Mouse (Mus musculus) CH12.LX (cell line): ENCODE measurements around the gene Cox6a1. TPM values are rescaled to one million over a fixed set of nuclear protein-coding genes. Genes with fewer than 3 reads are reported as not detected.
A peak's percentile ranks its signal among the peaks of the same experiment; 100 is the strongest.

ENCODE experiments used
- DNase-seq: peaks from one replicate; pipeline ENCODE4 v3.0.0-alpha.2; 2013; ENCODE audit errors: extremely low read depth
- H3K27ac ChIP-seq: 2 replicates; pipeline ENCODE4 v1.5.1; 2012; ENCODE audit warnings: low read depth, mild to moderate bottlenecking, control low read depth, moderate library complexity; ENCODE audit not compliant: insufficient read depth
- H3K27me3 ChIP-seq: replicated peaks from 2 replicates; pipeline ENCODE3; 2012; ENCODE audit warnings: inconsistent platforms
- H3K36me3 ChIP-seq, 2 experiments: replicated peaks in 1 of 2; 2 replicates each; pipeline versions ENCODE3 to v1.6.1; 2012; ENCODE audit warnings: inconsistent platforms in 1 of 2, low read length in 1 of 2, mild to moderate bottlenecking in 1 of 2, mixed read lengths in 1 of 2, moderate library complexity in 1 of 2; ENCODE audit not compliant: control insufficient read depth in 1 of 2, insufficient read depth in 1 of 2
- H3K4me1 ChIP-seq, 2 experiments: 2 replicates each; pipeline ENCODE4 v1.6.1; 2012; ENCODE audit warnings: inconsistent platforms in 1 of 2, moderate library complexity in 1 of 2; ENCODE audit not compliant: insufficient read depth in 2 of 2, control insufficient read depth in 1 of 2
- H3K4me2 ChIP-seq: 2 replicates; pipeline ENCODE4 v1.6.1; 2012; ENCODE audit warnings: low read depth, mild to moderate bottlenecking, control low read depth; ENCODE audit not compliant: poor library complexity, insufficient read depth, severe bottlenecking
- H3K4me3 ChIP-seq, 3 experiments: fragments of 150-350 bp in 1 of 3; sonication (generic) in 1 of 3; replicated peaks in 1 of 3; 2 replicates each; pipeline versions ENCODE3 to v1.5.1; 2011 to 2012; ENCODE audit warnings: low read depth in 2 of 3, low read length in 2 of 3, mild to moderate bottlenecking in 2 of 3, moderate library complexity in 2 of 3, control low read depth in 1 of 3, improper control_type of control experiment in 1 of 3, inconsistent platforms in 1 of 3, mixed read lengths in 1 of 3; ENCODE audit not compliant: poor library complexity in 1 of 3
- H3K79me2 ChIP-seq: replicated peaks from 2 replicates; pipeline ENCODE4 v1.6.1; 2012; ENCODE audit warnings: mild to moderate bottlenecking, moderate library complexity; ENCODE audit not compliant: control insufficient read depth, poor library complexity, insufficient read depth, severe bottlenecking; ENCODE audit errors: extremely low read depth
- H3K9ac ChIP-seq: 2 replicates; pipeline ENCODE4 v1.6.1; 2012; ENCODE audit warnings: low read depth, mild to moderate bottlenecking, control low read depth, moderate library complexity; ENCODE audit not compliant: insufficient read depth
- H3K9me3 ChIP-seq: replicated peaks from 2 replicates; pipeline ENCODE3; 2012; ENCODE audit warnings: low read length, inconsistent platforms, mixed read lengths
- BHLHE40 ChIP-seq: IDR thresholded peaks from 2 replicates; pipeline ENCODE4 v1.6.1; 2011; ENCODE audit warnings: mild to moderate bottlenecking, low read depth, low read length, improper control_type of control experiment
- CHD1 ChIP-seq: IDR thresholded peaks from 2 replicates; pipeline ENCODE4 v1.6.1; 2012; ENCODE audit warnings: low read depth, low read length, improper control_type of control experiment, inconsistent platforms
- CHD2 ChIP-seq: IDR thresholded peaks from 2 replicates; pipeline ENCODE4 v1.6.1; 2011; ENCODE audit warnings: low read length, improper control_type of control experiment
- CTCF ChIP-seq, 2 experiments: IDR thresholded peaks in 1 of 2; conservative IDR thresholded peaks in 1 of 2; 2 replicates each; pipeline ENCODE4 v1.5.1; 2011 to 2012; ENCODE audit warnings: low read depth in 2 of 2, low read length in 2 of 2, improper control_type of control experiment in 1 of 2, inconsistent platforms in 1 of 2, mild to moderate bottlenecking in 1 of 2, moderate library complexity in 1 of 2
- E2F4 ChIP-seq: IDR thresholded peaks from 2 replicates; pipeline ENCODE4 v1.6.1; 2011; ENCODE audit warnings: low read depth, low read length, improper control_type of control experiment; ENCODE audit not compliant: insufficient replicate concordance
- ELF1 ChIP-seq: IDR thresholded peaks from 2 replicates; pipeline ENCODE4 v1.6.1; 2014; ENCODE audit warnings: low read depth, mild to moderate bottlenecking, inconsistent platforms, low read length, improper control_type of control experiment
- EP300 ChIP-seq: IDR thresholded peaks from 2 replicates; pipeline ENCODE4 v1.6.1; 2011; ENCODE audit warnings: low read length, improper control_type of control experiment
- ETS1 ChIP-seq: conservative IDR thresholded peaks from 2 replicates; pipeline ENCODE4 v1.6.1; 2012; ENCODE audit warnings: low read depth, mild to moderate bottlenecking, inconsistent platforms, low read length, improper control_type of control experiment, moderate library complexity
- GABPA ChIP-seq: IDR thresholded peaks from 2 replicates; pipeline ENCODE4 v1.6.1; 2012; ENCODE audit warnings: low read depth, low read length, improper control_type of control experiment, inconsistent platforms; ENCODE audit not compliant: insufficient replicate concordance
- HCFC1 ChIP-seq: IDR thresholded peaks from 2 replicates; pipeline ENCODE4 v1.6.1; 2012; ENCODE audit warnings: low read depth, mild to moderate bottlenecking, inconsistent platforms, low read length, improper control_type of control experiment
- IRF4 ChIP-seq: IDR thresholded peaks from 2 replicates; pipeline ENCODE4 v1.6.1; 2014; ENCODE audit warnings: low read depth, mild to moderate bottlenecking, inconsistent platforms, low read length, improper control_type of control experiment
- JUN ChIP-seq: IDR thresholded peaks from 2 replicates; pipeline ENCODE4 v1.6.1; 2011; ENCODE audit warnings: low read depth, mild to moderate bottlenecking, low read length, improper control_type of control experiment, moderate library complexity; ENCODE audit not compliant: insufficient read depth
- JUND ChIP-seq: conservative IDR thresholded peaks from 2 replicates; pipeline ENCODE4 v1.6.1; 2011; ENCODE audit warnings: low read depth, low read length, improper control_type of control experiment
- KAT2A ChIP-seq: IDR thresholded peaks from 2 replicates; pipeline ENCODE4 v1.6.1; 2012; ENCODE audit warnings: low read length, improper control_type of control experiment, inconsistent platforms; ENCODE audit not compliant: insufficient replicate concordance
- MAFK ChIP-seq: IDR thresholded peaks from 2 replicates; pipeline ENCODE4 v1.6.1; 2011; ENCODE audit warnings: low read length, improper control_type of control experiment; ENCODE audit not compliant: insufficient replicate concordance
- MAX ChIP-seq: IDR thresholded peaks from 2 replicates; pipeline ENCODE4 v1.6.1; 2011; ENCODE audit warnings: low read length, improper control_type of control experiment
- MAZ ChIP-seq: IDR thresholded peaks from 2 replicates; pipeline ENCODE4 v1.6.1; 2012; ENCODE audit warnings: low read depth, mild to moderate bottlenecking, inconsistent platforms, low read length, improper control_type of control experiment, moderate library complexity
- MEF2A ChIP-seq: IDR thresholded peaks from 2 replicates; pipeline ENCODE4 v1.6.1; 2014; ENCODE audit warnings: low read depth, mild to moderate bottlenecking, inconsistent platforms, low read length, improper control_type of control experiment, borderline replicate concordance
- MXI1 ChIP-seq: IDR thresholded peaks from 2 replicates; pipeline ENCODE4 v1.6.1; 2011; ENCODE audit warnings: mild to moderate bottlenecking, low read depth, low read length, improper control_type of control experiment
- MYC ChIP-seq: IDR thresholded peaks from 2 replicates; pipeline ENCODE4 v1.6.1; 2011; ENCODE audit warnings: low read depth, mild to moderate bottlenecking, improper control_type of control experiment, low read length
- NELFE ChIP-seq: IDR thresholded peaks from 2 replicates; pipeline ENCODE4 v1.6.1; 2011; ENCODE audit warnings: low read depth, low read length, improper control_type of control experiment
- NRF1 ChIP-seq: IDR thresholded peaks from 2 replicates; pipeline ENCODE4 v1.6.1; 2014; ENCODE audit warnings: low read depth, mild to moderate bottlenecking, inconsistent platforms, low read length, improper control_type of control experiment, moderate library complexity
- PAX5 ChIP-seq: IDR thresholded peaks from 2 replicates; pipeline ENCODE4 v1.6.1; 2012; ENCODE audit warnings: low read length, inconsistent platforms, mixed read lengths
- POLR2A ChIP-seq: IDR thresholded peaks from 2 replicates; pipeline ENCODE4 v1.6.1; 2011; ENCODE audit warnings: low read depth, mild to moderate bottlenecking, improper control_type of control experiment, low read length
- POLR2AphosphoS2 ChIP-seq: IDR thresholded peaks from 2 replicates; pipeline ENCODE4 v1.6.1; 2011; ENCODE audit warnings: low read depth, low read length, improper control_type of control experiment
- RAD21 ChIP-seq: IDR thresholded peaks from 2 replicates; pipeline ENCODE4 v1.6.1; 2011; ENCODE audit warnings: low read depth, mild to moderate bottlenecking, low read length, improper control_type of control experiment, moderate library complexity
- RCOR1 ChIP-seq: conservative IDR thresholded peaks from 2 replicates; pipeline ENCODE4 v1.6.1; 2012; ENCODE audit warnings: low read depth, mild to moderate bottlenecking, inconsistent platforms, low read length, improper control_type of control experiment
- SIN3A ChIP-seq: IDR thresholded peaks from 2 replicates; pipeline ENCODE4 v1.6.1; 2012; ENCODE audit warnings: low read length, improper control_type of control experiment, inconsistent platforms
- SMC3 ChIP-seq: IDR thresholded peaks from 2 replicates; pipeline ENCODE4 v1.6.1; 2011; ENCODE audit warnings: low read depth, low read length, improper control_type of control experiment
- TBP ChIP-seq: conservative IDR thresholded peaks from 2 replicates; pipeline ENCODE4 v1.6.1; 2011; ENCODE audit warnings: low read depth, low read length, improper control_type of control experiment
- TCF12 ChIP-seq: IDR thresholded peaks from 2 replicates; pipeline ENCODE4 v1.6.1; 2014; ENCODE audit warnings: low read depth, mild to moderate bottlenecking, inconsistent platforms, low read length, improper control_type of control experiment
- UBTF ChIP-seq: IDR thresholded peaks from 2 replicates; pipeline ENCODE4 v1.6.1; 2012; ENCODE audit warnings: low read depth, mild to moderate bottlenecking, inconsistent platforms, low read length, improper control_type of control experiment, moderate library complexity
- USF1 ChIP-seq: IDR thresholded peaks from 2 replicates; pipeline ENCODE4 v1.6.1; 2014; ENCODE audit warnings: low read depth, mild to moderate bottlenecking, inconsistent platforms, low read length, improper control_type of control experiment
- USF2 ChIP-seq: conservative IDR thresholded peaks from 2 replicates; pipeline ENCODE4 v1.6.1; 2011; ENCODE audit warnings: low read depth, low read length, improper control_type of control experiment
- ZC3H11A ChIP-seq: IDR thresholded peaks from 2 replicates; pipeline ENCODE4 v1.6.1; 2012; ENCODE audit warnings: low read depth, mild to moderate bottlenecking, inconsistent platforms, low read length, improper control_type of control experiment
- ZKSCAN1 ChIP-seq: IDR thresholded peaks from 2 replicates; pipeline ENCODE4 v1.6.1; 2012; ENCODE audit warnings: low read depth, inconsistent platforms, low read length, improper control_type of control experiment, borderline replicate concordance
- ZMIZ1 ChIP-seq: IDR thresholded peaks from 2 replicates; pipeline ENCODE4 v1.6.1; 2012; ENCODE audit warnings: low read depth, mild to moderate bottlenecking, inconsistent platforms, low read length, improper control_type of control experiment
- ZNF384 ChIP-seq: IDR thresholded peaks from 2 replicates; pipeline ENCODE4 v1.6.1; 2012; ENCODE audit warnings: low read depth, low read length, improper control_type of control experiment, inconsistent platforms
- dilution Hi-C: fragments of 300-500 bp; cut with MboI; formaldehyde crosslinking; loops from 2 replicates; pipeline ENCODE4 v1.14.3; 2020; ENCODE audit warnings: low sequenced_read_pairs; ENCODE audit not compliant: extremely low pct_unique_long_range_greater_than_20kb, extremely low pct_ligation_motif_present
- in situ Hi-C: fragments of 300-500 bp; cut with MboI; formaldehyde crosslinking; loops from 3 replicates; pipeline ENCODE4 v1.14.3; 2019; ENCODE audit warnings: low sequenced_read_pairs, low pct_ligation_motif_present, low pct_unique_long_range_greater_than_20kb, mixed read lengths
- polyA plus RNA-seq: library from polyadenylated mRNA; unstranded; fragments of >175 nt; gene quantifications from 2 replicates; pipeline ENCODE4 v1.2.1, GENCODE M21; 2012; ENCODE audit warnings: low read depth; ENCODE audit not compliant: insufficient read length
- total RNA-seq, 2 experiments: library from RNA; depleted of rRNA; stranded (reverse); fragments of 300-350 nt in 1 of 2; fragments of >200 nt in 1 of 2; gene quantifications; 2 replicates each; pipeline ENCODE4 v1.2.3; 2012 to 2014

Gene Cox6a1
- total and polyA plus RNA-seq, 3 experiments, result 257 to 673 (median 612) TPM

DNA sequence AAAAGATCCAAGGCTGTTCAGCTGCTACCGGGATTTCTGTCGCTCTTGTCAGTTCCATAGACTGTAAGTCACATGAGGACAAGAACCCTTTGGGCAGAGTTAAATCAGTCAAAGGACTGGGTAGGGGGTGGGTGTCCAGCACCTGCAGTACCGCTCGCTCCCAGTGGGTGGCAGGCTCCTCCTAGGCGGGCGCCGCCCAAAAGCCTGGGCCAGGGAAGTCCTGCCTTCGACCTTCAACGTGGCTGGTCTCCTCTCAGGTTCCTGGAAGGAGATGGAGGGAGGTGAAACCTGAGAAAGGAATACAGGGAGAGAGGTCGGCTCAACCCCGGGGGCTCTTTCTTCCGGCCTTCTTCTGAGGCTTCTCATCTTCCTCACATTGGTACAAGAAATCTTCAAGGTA lies 10.1 kb upstream of the Cox6a1 start:
- Histone ChIP-seq H3K4me2 (peak overlapping the region; percentile 97), H3K79me2 (peaks cover 10% of the 10 kb centered on the region), H3K27me3 (no peaks in the 10 kb centered on the region), H3K36me3 (peaks cover 2 to 16% of the 10 kb centered on the region in 2 experiments), H3K9ac (peak overlapping the region; percentile 88), H3K4me1 (peaks cover 8 to 12% of the 10 kb centered on the region in 2 experiments), H3K27ac (no peak overlapping the region), H3K9me3 (no peaks in the 10 kb centered on the region), H3K4me3 (peak overlapping the region; percentile 68 to 76 (median 74))
- in situ Hi-C loops (no loop called here), dilution Hi-C loops (no loop called here)
- DNase-seq, result peak; percentile 83
- peak; percentile 85 for TF ChIP-seq RAD21
- no peak for TF ChIP-seq JUND
- no peak for TF ChIP-seq POLR2AphosphoS2
- TF ChIP-seq PAX5, result no peak
- TF ChIP-seq CTCF (conservative IDR thresholded peaks at IDR 0.05 in 1 of 2, IDR thresholded peaks at IDR 0.05 in 1 of 2; ENCODE audit: low read depth in 2 of 2, low read length in 2 of 2), result peak; percentile 79 to 95
- no peak for TF ChIP-seq USF1
- no peak for TF ChIP-seq EP300
- TF ChIP-seq MAX, result peak; percentile 63
- peak; percentile 32; the same call in 1 of the 2 replicates for TF ChIP-seq BHLHE40
- TF ChIP-seq HCFC1, result no peak
- TF ChIP-seq ELF1, result no peak; the same call in none of the 2 replicates
- TF ChIP-seq ZKSCAN1, result no peak
- TF ChIP-seq ZMIZ1, result no peak
- no peak for TF ChIP-seq ETS1
- peak; percentile 69 for TF ChIP-seq POLR2A
- TF ChIP-seq UBTF, result no peak
- TF ChIP-seq ZC3H11A, result peak; percentile 39
- no peak for TF ChIP-seq RCOR1
- no peak for TF ChIP-seq KAT2A
- 0 out of 2 replicates have a peak, but pooled peaks have one; percentile 26 for TF ChIP-seq TBP
- TF ChIP-seq GABPA, result no peak
- TF ChIP-seq MAZ, result no peak; the same call in 1 of the 2 replicates
- no peak for TF ChIP-seq CHD1
- TF ChIP-seq ZNF384, result no peak
- TF ChIP-seq SMC3, result peak; percentile 92
- TF ChIP-seq MEF2A, result no peak
- peak; percentile 29; the same call in 1 of the 2 replicates for TF ChIP-seq NELFE
- TF ChIP-seq MXI1, result peak; percentile 80; the same call in 1 of the 2 replicates
- no peak for TF ChIP-seq MAFK
- TF ChIP-seq USF2, result no peak
- TF ChIP-seq SIN3A, result peak; percentile 76
- no peak for TF ChIP-seq NRF1
- no peak for TF ChIP-seq JUN
- TF ChIP-seq MYC, result no peak; the same call in 1 of the 2 replicates
- peak; percentile 58; the same call in 1 of the 2 replicates for TF ChIP-seq IRF4
- no peak for TF ChIP-seq CHD2
- TF ChIP-seq E2F4, result no peak
- TF ChIP-seq TCF12, result peak; percentile 62; the same call in 1 of the 2 replicates
